Mouse (Mus musculus) testis, adult 2 months (tissue): ENCODE results near the gene Arrdc1.

Experiments
- CTCF ChIP-seq: fragments of 200-500 bp; IDR thresholded peaks from 2 replicates; pipeline ENCODE4 v1.5.1; 2012; ENCODE audit warnings: low read depth, mild to moderate bottlenecking, inconsistent platforms, low read length, moderate library complexity; ENCODE audit not compliant: control insufficient read depth, insufficient read depth, insufficient replicate concordance
- POLR2A ChIP-seq: fragments of 200-500 bp; IDR thresholded peaks from 2 replicates; pipeline ENCODE4 v1.6.1; 2012; ENCODE audit warnings: low read depth, mild to moderate bottlenecking, inconsistent platforms, low read length, moderate library complexity; ENCODE audit not compliant: control insufficient read depth

DNA sequence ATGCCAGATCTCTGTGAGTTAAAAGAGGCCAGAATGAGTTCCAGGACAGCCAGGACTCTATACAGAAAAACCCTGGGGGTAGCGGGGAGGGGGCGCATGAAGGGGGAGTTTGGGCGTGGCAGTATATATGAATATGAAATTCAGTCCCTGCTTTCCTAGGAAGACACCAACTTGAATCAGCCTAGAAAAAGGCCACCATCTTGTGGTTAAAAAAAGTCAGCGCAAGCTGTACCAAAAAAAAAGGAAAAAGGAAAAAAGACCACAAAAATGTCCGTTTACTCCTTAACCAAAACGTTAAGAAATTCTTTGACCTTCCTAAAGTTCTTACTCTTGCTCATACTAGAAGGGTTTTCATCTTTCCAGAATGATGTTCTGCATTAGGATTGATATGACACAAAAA lies 32.1 kb downstream of the Arrdc1 start:
- TF ChIP-seq POLR2A (no peak), CTCF (no peak)
